Comparison of ENCODE assay signal across 8 mouse cellular contexts in genomic region chr12:3833851-3834273, GRCm38 (mm10). TPM values are rescaled to one million over a fixed set of nuclear protein-coding genes. Genes with fewer than 3 reads are reported as not detected.
DNase-seq lines count a peak whose midpoint lies in the region; TF ChIP-seq lines count a peak whose summit lies in the region.

No protein-coding gene starts in this region.

- peak overlapping the region; percentile 79 for H3K9ac ChIP-seq in CH12.LX (ENCODE audit: insufficient read depth, low read depth)

- TF ChIP-seq EP300 in CH12.LX (IDR thresholded peaks at IDR 0.05; ENCODE audit: low read length), result no peak

- intact Hi-C loops in gastrocnemius, postnatal 36 days (cut with DNase I), result loop anchor here (2.0 kb wide), 1 partner anchor 23 kb away; no protein-coding TSS in a partner anchor

- H3K79me2 ChIP-seq in CH12.LX (replicated peaks; ENCODE audit: control insufficient read depth, extremely low read depth, insufficient read depth, poor library complexity, severe bottlenecking), result peaks cover 1% of the 10 kb centered on the region; the same call in 1 of the 2 replicates

- no peak for TF ChIP-seq CTCF in CH12.LX (conservative IDR thresholded peaks at IDR 0.05 in 1 of 2, IDR thresholded peaks at IDR 0.05 in 1 of 2; ENCODE audit: low read depth in 2 of 2, low read length in 2 of 2)
- no peak for TF ChIP-seq CTCF in cortical plate, adult 2 months (IDR thresholded peaks at IDR 0.05; ENCODE audit: extremely low read depth, insufficient read depth, low read length)

- in situ Hi-C loops in CH12.LX (cut with MboI; ENCODE audit: low pct_ligation_motif_present, low pct_unique_long_range_greater_than_20kb, low sequenced_read_pairs), result loop anchor here (25.0 kb wide), 1 partner anchor 172 kb away; no protein-coding TSS in a partner anchor

- peak overlapping the region; percentile 95 for H3K27ac ChIP-seq in CH12.LX (ENCODE audit: insufficient read depth, low read depth)
- H3K27ac ChIP-seq in cortical plate, adult 2 months (ENCODE audit: insufficient read depth, low read length), result 0 out of 2 replicates have a peak overlapping the region, but pooled peaks have one; percentile 34

- H3K9me3 ChIP-seq in CH12.LX (replicated peaks; ENCODE audit: low read length), result no peaks in the 10 kb centered on the region

- peaks cover 26 to 83% of the 10 kb centered on the region in 2 experiments for H3K4me1 ChIP-seq in CH12.LX (ENCODE audit: control insufficient read depth in 1 of 2, insufficient read depth in 2 of 2)
- H3K4me1 ChIP-seq in cortical plate, adult 2 months (ENCODE audit: control insufficient read depth, insufficient read depth, low read length), result peaks cover 26% of the 10 kb centered on the region

- H3K4me2 ChIP-seq in CH12.LX (ENCODE audit: insufficient read depth, low read depth, poor library complexity, severe bottlenecking), result peak overlapping the region; percentile 78

- peaks cover 22 to 39% of the 10 kb centered on the region in 2 experiments for H3K36me3 ChIP-seq in CH12.LX (replicated peaks in 1 of 2; ENCODE audit: control insufficient read depth in 1 of 2, insufficient read depth in 1 of 2, low read length in 1 of 2)

- TF ChIP-seq POLR2A in CH12.LX (IDR thresholded peaks at IDR 0.05; ENCODE audit: low read depth, low read length), result no peak
- no peak for TF ChIP-seq POLR2A in cortical plate, adult 2 months (IDR thresholded peaks at IDR 0.05; ENCODE audit: extremely low read depth, insufficient read depth, low read length)

- TF ChIP-seq RAD21 in CH12.LX (IDR thresholded peaks at IDR 0.05; ENCODE audit: low read depth, low read length), result no peak

- peak overlapping the region in 1 of 3 experiments; percentile 40 for H3K4me3 ChIP-seq in CH12.LX (replicated peaks in 1 of 3; ENCODE audit: low read depth in 2 of 3, low read length in 2 of 3, poor library complexity in 1 of 3)
- H3K4me3 ChIP-seq in cortical plate, adult 2 months (ENCODE audit: insufficient read depth, low read length), result no peak overlapping the region

- dilution Hi-C loops in CH12.LX (cut with MboI; ENCODE audit: extremely low pct_ligation_motif_present, extremely low pct_unique_long_range_greater_than_20kb, low sequenced_read_pairs), result no loop called here

- DNase-seq in CH12.LX (ENCODE audit: extremely low read depth), result no peak
- peak; percentile 61 to 67 for DNase-seq in gastrocnemius, postnatal 36 days
- peak; percentile 38 for DNase-seq in induced T-regulatory cell, adult 2 months (ENCODE audit: low read depth)
- DNase-seq in left cerebral cortex, adult 18-20 months (ENCODE audit: low spot score in 2 of 2), result peak; percentile 68 to 69
- peak; percentile 94 for DNase-seq in lung, postnatal 10 days
- DNase-seq in retina, postnatal 1 day, result peak; percentile 74
- no peak for DNase-seq in cerebellum, adult 9-11 months

- H3K27me3 ChIP-seq in CH12.LX (replicated peaks), result no peaks in the 10 kb centered on the region

TF ChIP-seq in CH12.LX, 34 proteins besides CTCF, POLR2A, EP300 and RAD21:
- TF ChIP-seq JUN (IDR thresholded peaks at IDR 0.05; ENCODE audit: insufficient read depth, low read depth, low read length) (no peak), CHD2 (IDR thresholded peaks at IDR 0.05; ENCODE audit: low read length) (no peak), TBP (conservative IDR thresholded peaks at IDR 0.05; ENCODE audit: low read depth, low read length) (no peak), KAT2A (IDR thresholded peaks at IDR 0.05; ENCODE audit: insufficient replicate concordance, low read length) (no peak)

RNA-seq across cellular contexts. Expression of gene Dnmt3a, which starts 28.1 kb away (rescaled TPM):
- total RNA-seq in CH12.LX (2012; rRNA removed) (21.2 and 23.4 TPM in 2 replicates), CH12.LX (2014; rRNA removed) (15.4 and 15.5 TPM in 2 replicates)
- polyA plus RNA-seq in CH12.LX (2012; ENCODE audit: insufficient read length, low read depth), result 61.5 TPM in 2 replicates
- 38.2 and 38.3 TPM in 2 replicates for polyA plus RNA-seq in cortical plate, adult 2 months (2012; rRNA removed)
- total RNA-seq in gastrocnemius, postnatal 36 days (2021), result 10 to 100 TPM; 80.5 to 83.4 TPM
- 10 to 100 TPM; 86.7 to 94.0 TPM for total RNA-seq in left cerebral cortex, adult 18-20 months (2021)

Comparison
In these comparisons a context has a peak if more than half of its experiments do, and no peak if none do; other contexts are left out.
1. DNase-seq: peak in gastrocnemius, postnatal 36 days (2 of 2), induced T-regulatory cell, adult 2 months (single experiment), left cerebral cortex, adult 18-20 months (2 of 2), lung, postnatal 10 days (single experiment) and retina, postnatal 1 day (single experiment); none in CH12.LX (single experiment) and cerebellum, adult 9-11 months (single experiment).